ENCODE assay signal across 8 mouse cellular contexts in the genomic region with DNA sequence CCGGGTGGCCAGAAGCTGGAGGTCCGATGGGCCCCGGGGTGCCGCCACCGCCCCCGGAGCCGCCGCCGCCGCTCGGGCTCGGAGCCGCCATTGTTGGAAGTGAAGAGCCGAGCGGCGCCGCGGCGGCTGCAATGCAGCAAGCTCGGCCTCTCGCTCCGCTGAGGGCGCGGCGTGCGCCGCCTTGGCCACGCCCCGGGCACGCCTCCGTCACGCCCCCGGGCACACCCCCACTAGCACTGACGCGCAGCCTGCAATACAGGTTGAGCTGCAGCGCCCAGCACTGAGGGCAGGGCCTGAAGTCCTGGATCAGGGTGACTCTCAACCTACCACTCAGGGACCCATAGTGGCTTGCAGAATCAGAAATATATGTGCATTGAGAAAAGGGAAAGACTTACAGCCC. TPM values are rescaled to one million over a fixed set of nuclear protein-coding genes. Genes with fewer than 3 reads are reported as not detected.
DNase-seq lines count a peak whose midpoint lies in the region; ATAC-seq lines count a peak whose summit lies in the region.

A gene (minus strand): TSS at position 144 of the 400 bp plus-strand sequence.

- peak within 1 kb of the TSS; percentile 96 for H3K9ac ChIP-seq in intestine, embryonic 14.5 days (ENCODE audit: low read length)

- H3K4me1 ChIP-seq in intestine, embryonic 14.5 days (replicated peaks; ENCODE audit: control insufficient read depth, insufficient read depth, low read length), result peaks cover 11% of the 10 kb centered on the region

- peak; percentile 99 for ATAC-seq in intestine, embryonic 14.5 days (replicated peaks; ENCODE audit: low FRiP score, low TSS enrichment, low read depth)

- peak within 1 kb of the TSS; percentile 78 for H3K4me2 ChIP-seq in intestine, embryonic 14.5 days (ENCODE audit: low read length)

- intact Hi-C loops in left cerebral cortex, postnatal 14 days (cut with DNase I), result loop anchor here (10.0 kb wide), 1 partner anchor 63 kb away; no protein-coding TSS in a partner anchor

- H3K27me3 ChIP-seq in intestine, embryonic 14.5 days (replicated peaks; ENCODE audit: control insufficient read depth, insufficient read depth, low read length), result no peaks in the 10 kb centered on the region

- H3K9me3 ChIP-seq in intestine, embryonic 14.5 days (ENCODE audit: control insufficient read depth, low read length), result no peaks in the 10 kb centered on the region

- peak; percentile 90 for DNase-seq in adipocyte (ENCODE audit: low spot score)
- DNase-seq in embryo, embryonic 10.5 days (ENCODE audit: low spot score), result peak; percentile 92
- peak; percentile 94 for DNase-seq in gastrocnemius, postnatal 25 days
- DNase-seq in intestine, embryonic 14.5 days (ENCODE audit: low spot score), result peak; percentile 98
- DNase-seq in left cerebral cortex, postnatal 14 days (ENCODE audit: low spot score in 2 of 2), result peak; percentile 78 to 92
- peak; percentile 95 for DNase-seq in mesoderm, embryonic 11.5 days (ENCODE audit: low read depth, low spot score)
- DNase-seq in right cerebral cortex, postnatal 36 days (ENCODE audit: low spot score in 2 of 2), result peak; percentile 86 to 89
- DNase-seq in yolk sac, embryonic 10.5 days (ENCODE audit: low spot score), result peak; percentile 94

- WGBS in intestine, embryonic 14.5 days, result 0% methylated on average over 36 of the region's 36 CpGs

- peak within 1 kb of the TSS; percentile 88 for H3K27ac ChIP-seq in intestine, embryonic 14.5 days (ENCODE audit: low read depth)

- peak within 1 kb of the TSS; percentile 65 for H3K4me3 ChIP-seq in intestine, embryonic 14.5 days (ENCODE audit: low read depth, low read length)

- H3K36me3 ChIP-seq in intestine, embryonic 14.5 days (ENCODE audit: control insufficient read depth, insufficient read depth, low read length), result no peaks in the 10 kb centered on the region

RNA-seq across cellular contexts. Expression of the gene that starts here (rescaled TPM):
- 10 to 100 TPM; 57.7 to 60.7 TPM for total RNA-seq in gastrocnemius, postnatal 25 days (2021)
- polyA plus RNA-seq in intestine, embryonic 14.5 days (2014; fragmentation: Nextera tagmentation; extraction: Ambion mirVana), result 68.9 and 71.2 TPM in 2 replicates
- total RNA-seq in left cerebral cortex, postnatal 14 days (2021), result 100 to 1,000 TPM; 201 to 202 TPM

Comparison
In these comparisons a context has a peak if more than half of its experiments do, and no peak if none do; other contexts are left out.
1. Peak in every context shown above with its lines: DNase-seq, ATAC-seq, H3K4me3 ChIP-seq and H3K27ac ChIP-seq.